Mouse (Mus musculus) heart, postnatal 0 days (tissue): ENCODE results near the gene Fhit.

ENCODE experiments used
- CTCF ChIP-seq: IDR thresholded peaks from 2 replicates; pipeline ENCODE4 v1.5.1; 2016; ENCODE audit warnings: antibody characterized with exemption, control low read depth, low read depth
- EP300 ChIP-seq: IDR thresholded peaks from 2 replicates; pipeline ENCODE4 v1.6.1; 2016; ENCODE audit warnings: antibody characterized with exemption, low read depth

DNA sequence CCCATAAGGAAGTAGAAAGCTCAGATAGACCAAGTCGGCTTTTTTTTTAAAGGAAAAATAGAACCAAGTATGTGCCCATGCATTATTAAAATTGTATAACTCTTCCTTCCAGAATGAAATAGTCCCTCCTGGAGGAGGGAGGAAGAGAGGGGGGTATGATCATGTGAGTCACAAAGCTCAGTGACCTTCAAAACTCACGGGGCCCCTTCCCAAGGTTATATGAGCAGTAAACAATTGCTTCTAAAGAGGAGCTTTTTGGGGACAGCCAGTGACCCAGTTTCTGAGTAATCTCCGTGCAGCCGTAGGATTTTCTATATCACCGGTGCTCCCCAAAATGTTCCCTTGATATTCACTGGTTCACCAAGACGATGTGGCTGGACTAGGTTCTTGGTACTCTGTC is 42.8 kb downstream of the Fhit start:
- TF ChIP-seq EP300: no peak
- TF ChIP-seq CTCF: no peak
